Mouse (Mus musculus): ENCODE data around the gene Lhcgr.

The Lhcgr gene

GRCm38 (mm10) chr17:88706231-88706649 lies 85.5 kb downstream of the Lhcgr start:
- DNase-seq (ENCODE audit: low spot score in 2 of 2), result no peak

GRCm38 (mm10) chr17:88703112-88703511 lies 88.7 kb downstream of the Lhcgr start:
- no peak for DNase-seq (ENCODE audit: low spot score in 2 of 2)

GRCm38 (mm10) chr17:88702345-88702744 lies 89.4 kb downstream of the Lhcgr start:
- no peak for DNase-seq (ENCODE audit: low spot score in 2 of 2)

GRCm38 (mm10) chr17:88700901-88701300 lies 90.9 kb downstream of the Lhcgr start:
- peak; percentile 6 to 10 for DNase-seq (ENCODE audit: low spot score in 2 of 2)

GRCm38 (mm10) chr17:88696656-88697333 lies 95.0 kb downstream of the Lhcgr start:
- no peak for DNase-seq (ENCODE audit: low spot score in 2 of 2)

- DNase-seq (ENCODE audit: low spot score in 2 of 2), result no peak
Measured at GRCm38 (mm10) chr17:88688226-88688625, 103.6 kb downstream of the Lhcgr start.

- DNase-seq (ENCODE audit: low spot score in 2 of 2), result no peak
Measured at GRCm38 (mm10) chr17:88675310-88676309, 116.2 kb downstream of the Lhcgr start.

GRCm38 (mm10) chr17:88670800-88671199 lies 121.0 kb downstream of the Lhcgr start:
- DNase-seq (ENCODE audit: low spot score in 2 of 2), result no peak

GRCm38 (mm10) chr17:88669921-88670320 lies 121.9 kb downstream of the Lhcgr start:
- no peak for DNase-seq (ENCODE audit: low spot score in 2 of 2)

- DNase-seq (ENCODE audit: low spot score in 2 of 2), result peak; percentile 30 to 49
Measured at GRCm38 (mm10) chr17:88668452-88668851, 123.3 kb downstream of the Lhcgr start, which contains the start of gene Gtf2a1l. Gtf2a1l (plus strand) TSS chr17:88668660.
